Mouse (Mus musculus) urinary bladder, postnatal 36 days (tissue): Measurements from ENCODE around the gene Atp1a3.

ENCODE experiments used
- DNase-seq, 2 experiments: peaks; one replicate each; pipeline ENCODE4 v3.0.0; 2022; ENCODE audit warnings: low spot score in 2 of 2, mixed read lengths in 1 of 2

The Atp1a3 gene

GRCm38 (mm10) chr7:25003820-25004388 lies 1.9 kb downstream of the Atp1a3 start:
- no peak for DNase-seq

GRCm38 (mm10) chr7:25003291-25003690 lies 2.5 kb downstream of the Atp1a3 start:
- no peak for DNase-seq

GRCm38 (mm10) chr7:25000711-25001110 lies 5.0 kb downstream of the Atp1a3 start:
- DNase-seq, result no peak

- no peak for DNase-seq
Observed at GRCm38 (mm10) chr7:25000211-25000610, 5.5 kb downstream of the Atp1a3 start.

GRCm38 (mm10) chr7:24993081-24993480 lies 12.7 kb downstream of the Atp1a3 start:
- no peak for DNase-seq

GRCm38 (mm10) chr7:24990478-24990877 lies 15.3 kb downstream of the Atp1a3 start:
- DNase-seq, result no peak

GRCm38 (mm10) chr7:24987941-24988340 lies 17.8 kb downstream of the Atp1a3 start:
- no peak for DNase-seq

- no peak for DNase-seq
Observed at GRCm38 (mm10) chr7:24985799-24986198, 20.0 kb downstream of the Atp1a3 start.

- DNase-seq, result no peak
Observed at GRCm38 (mm10) chr7:24984307-24984706, 21.5 kb downstream of the Atp1a3 start.

- no peak for DNase-seq
Observed at GRCm38 (mm10) chr7:24983396-24983795, 22.4 kb downstream of the Atp1a3 start.

GRCm38 (mm10) chr7:24980439-24980838 lies 25.3 kb downstream of the Atp1a3 start:
- no peak for DNase-seq

GRCm38 (mm10) chr7:24978781-24979180 lies 27.0 kb downstream of the Atp1a3 start:
- no peak for DNase-seq

- DNase-seq, result no peak
Observed at GRCm38 (mm10) chr7:24974893-24975595, 30.7 kb downstream of the Atp1a3 start.

- DNase-seq, result no peak
Observed at GRCm38 (mm10) chr7:24973902-24974301, 31.9 kb downstream of the Atp1a3 start.

GRCm38 (mm10) chr7:24973208-24973607 lies 32.5 kb downstream of the Atp1a3 start:
- DNase-seq, result no peak

GRCm38 (mm10) chr7:24971972-24972893 lies 33.5 kb downstream of the Atp1a3 start, which contains the start of gene Rabac1:
TSS of gene Rabac1 (minus strand) at chr7:24972754.
- peak; percentile 87 to 92 for DNase-seq

- peak in 1 of 2 experiments; percentile 15 for DNase-seq
Observed at GRCm38 (mm10) chr7:24971261-24971971, 34.3 kb downstream of the Atp1a3 start.

- no peak for DNase-seq
Observed at GRCm38 (mm10) chr7:24970341-24970740, 35.4 kb downstream of the Atp1a3 start.

- DNase-seq, result no peak
Observed at GRCm38 (mm10) chr7:24969805-24970204, 36.0 kb downstream of the Atp1a3 start.

GRCm38 (mm10) chr7:24968463-24968862 lies 37.3 kb downstream of the Atp1a3 start:
- no peak for DNase-seq

- DNase-seq, result no peak
Observed at GRCm38 (mm10) chr7:24967966-24968365, 37.8 kb downstream of the Atp1a3 start.
